Mouse (Mus musculus): ENCODE measurements around the gene Cerk. TPM values are rescaled to one million over a fixed set of nuclear protein-coding genes. Genes with fewer than 3 reads are reported as not detected.

Gene Cerk
- polyA plus RNA-seq, 2 experiments from 2014 or later, result 5.1 to 6.1 TPM

- ATAC-seq, result peak; percentile 20
Observed at GRCm38 (mm10) chr15:86159719-86160118, 26.2 kb downstream of the Cerk start.

GRCm38 (mm10) chr15:86159093-86159492, 26.8 kb downstream of the Cerk start:
- no peak for ATAC-seq

GRCm38 (mm10) chr15:86156492-86156891, 29.4 kb downstream of the Cerk start:
- ATAC-seq, result no peak

- ATAC-seq, result no peak
Observed at GRCm38 (mm10) chr15:86153481-86153960, 32.4 kb downstream of the Cerk start.

GRCm38 (mm10) chr15:86150593-86150992, 35.3 kb downstream of the Cerk start:
- ATAC-seq, result no peak

GRCm38 (mm10) chr15:86146922-86147321, 39.0 kb downstream of the Cerk start:
- no peak for ATAC-seq

- no peak for ATAC-seq
Observed at GRCm38 (mm10) chr15:86145046-86145445, 40.9 kb downstream of the Cerk start.

- ATAC-seq, result no peak
Observed at GRCm38 (mm10) chr15:86144577-86144976, 41.4 kb downstream of the Cerk start.

- ATAC-seq, result peak; percentile 38
Observed at GRCm38 (mm10) chr15:86140323-86140722, 45.6 kb downstream of the Cerk start.

- peak; percentile 35 for ATAC-seq
Observed at GRCm38 (mm10) chr15:86137638-86138037, 48.3 kb downstream of the Cerk start.

GRCm38 (mm10) chr15:86134941-86135783, 50.8 kb downstream of the Cerk start:
- peak; percentile 65 for ATAC-seq

- no peak for ATAC-seq
Observed at GRCm38 (mm10) chr15:86130657-86131056, 55.3 kb downstream of the Cerk start.

GRCm38 (mm10) chr15:86129036-86129435, 56.9 kb downstream of the Cerk start:
- no peak for ATAC-seq

GRCm38 (mm10) chr15:86124359-86124758, 61.6 kb downstream of the Cerk start:
- peak; percentile 82 for ATAC-seq

GRCm38 (mm10) chr15:86123409-86123808, 62.5 kb downstream of the Cerk start:
- ATAC-seq, result no peak

GRCm38 (mm10) chr15:86122261-86122949, 63.5 kb downstream of the Cerk start:
- ATAC-seq, result no peak

- ATAC-seq, result no peak
Observed at GRCm38 (mm10) chr15:86119186-86119585, 66.8 kb downstream of the Cerk start.

GRCm38 (mm10) chr15:86117115-86118100, 68.5 kb downstream of the Cerk start:
- ATAC-seq, result no peak

- no peak for ATAC-seq
Observed at GRCm38 (mm10) chr15:86116421-86116820, 69.5 kb downstream of the Cerk start.

- peak; percentile 57 for ATAC-seq
Observed at GRCm38 (mm10) chr15:86113342-86113710, 72.6 kb downstream of the Cerk start.

- no peak for ATAC-seq
Observed at GRCm38 (mm10) chr15:86112707-86113341, 73.1 kb downstream of the Cerk start.

Data from CD4-positive, CD25-positive, alpha-beta regulatory T cell, adult 4 months (primary cell).